Mouse (Mus musculus) testis, postnatal 14 days (tissue): ENCODE data around the gene Cpm.
"Not testable (repeated sequence)": the region's sequence is repeated elsewhere in the genome, so short reads cannot be mapped to it uniquely, and the experiment has no call there.

Experiments used
- DNase-seq: peaks from one replicate; pipeline ENCODE4 v3.0.0; 2021; ENCODE audit warnings: low spot score

Gene Cpm

DNA sequence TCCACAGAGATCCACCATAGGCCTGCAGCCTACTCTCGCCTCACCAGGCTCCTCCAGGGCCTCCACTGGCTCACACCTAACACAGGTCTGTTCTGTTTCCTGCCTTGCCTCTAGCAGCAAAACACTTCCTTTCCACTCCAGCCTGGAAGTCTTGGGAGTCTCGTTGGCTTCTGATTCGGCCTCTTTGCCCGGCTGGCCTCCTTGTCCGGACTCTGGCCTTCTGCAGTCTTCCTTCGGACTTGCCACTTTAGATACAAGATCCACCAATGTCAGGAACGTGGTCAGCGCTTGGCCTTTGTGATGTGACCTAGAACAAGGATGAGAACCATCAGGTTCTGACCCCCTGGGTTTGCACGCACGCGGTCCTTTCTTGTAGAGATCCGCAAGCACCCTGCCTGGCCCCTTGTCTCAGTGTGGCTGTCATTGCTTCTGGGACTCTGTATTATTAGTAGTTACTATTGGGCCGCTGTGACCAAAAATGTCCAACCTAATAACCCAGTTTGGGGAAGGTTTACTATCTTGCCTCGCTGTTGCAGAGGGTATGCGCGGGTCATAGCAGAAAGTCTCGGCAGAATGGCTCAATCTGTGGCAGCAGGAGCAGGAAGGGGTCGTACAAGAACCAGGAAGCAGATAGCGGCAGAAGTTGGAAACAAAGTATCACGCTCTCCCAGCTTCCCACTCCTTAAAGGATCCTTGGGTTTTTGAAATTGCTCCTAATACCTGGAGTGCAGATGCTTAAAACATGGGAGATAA, 22.1 kb upstream of the Cpm start:
- no peak for DNase-seq

DNA sequence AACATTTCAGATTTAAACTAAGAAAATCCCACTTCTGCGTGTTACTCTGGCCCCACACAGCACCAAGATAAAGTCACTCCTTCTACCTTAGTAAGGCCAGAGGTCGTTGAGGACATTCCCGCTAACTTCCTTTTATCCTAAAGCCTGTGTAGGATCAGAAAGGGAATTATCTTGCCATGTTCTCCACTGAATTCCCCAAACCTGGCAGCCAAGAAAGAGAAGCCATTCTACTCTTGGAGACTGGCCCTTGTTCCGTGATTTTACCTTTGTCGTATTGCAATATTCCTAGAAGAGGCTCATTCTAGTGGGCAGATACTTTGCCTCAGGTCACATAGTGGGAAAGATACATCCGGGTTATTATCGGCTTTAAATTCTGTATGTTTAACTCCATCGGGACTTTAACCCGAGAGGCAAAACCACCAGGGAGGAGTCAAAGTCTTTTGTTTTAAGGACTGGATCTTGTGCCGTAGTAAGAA, 21.5 kb upstream of the Cpm start:
- DNase-seq: no peak

DNA sequence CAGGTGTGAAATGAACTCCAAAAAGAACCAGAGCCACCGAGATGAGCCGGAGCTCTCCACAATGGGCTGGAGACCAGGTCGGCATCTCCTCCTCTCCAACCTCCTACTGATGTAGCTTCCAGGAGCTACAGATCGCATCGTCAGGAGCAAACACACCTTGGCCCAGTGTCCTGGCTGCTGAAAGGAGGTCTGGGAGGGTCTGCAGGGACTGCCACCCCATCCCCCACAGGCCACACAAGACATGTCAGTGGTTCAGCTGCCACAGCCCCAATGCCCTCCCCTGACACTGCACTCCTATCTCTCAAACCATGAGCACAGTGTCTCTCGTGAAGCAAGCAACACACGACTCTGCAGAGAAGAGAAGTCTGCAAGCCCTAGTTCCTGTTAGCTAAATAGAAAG, 20.8 kb upstream of the Cpm start:
- DNase-seq: no peak

DNA sequence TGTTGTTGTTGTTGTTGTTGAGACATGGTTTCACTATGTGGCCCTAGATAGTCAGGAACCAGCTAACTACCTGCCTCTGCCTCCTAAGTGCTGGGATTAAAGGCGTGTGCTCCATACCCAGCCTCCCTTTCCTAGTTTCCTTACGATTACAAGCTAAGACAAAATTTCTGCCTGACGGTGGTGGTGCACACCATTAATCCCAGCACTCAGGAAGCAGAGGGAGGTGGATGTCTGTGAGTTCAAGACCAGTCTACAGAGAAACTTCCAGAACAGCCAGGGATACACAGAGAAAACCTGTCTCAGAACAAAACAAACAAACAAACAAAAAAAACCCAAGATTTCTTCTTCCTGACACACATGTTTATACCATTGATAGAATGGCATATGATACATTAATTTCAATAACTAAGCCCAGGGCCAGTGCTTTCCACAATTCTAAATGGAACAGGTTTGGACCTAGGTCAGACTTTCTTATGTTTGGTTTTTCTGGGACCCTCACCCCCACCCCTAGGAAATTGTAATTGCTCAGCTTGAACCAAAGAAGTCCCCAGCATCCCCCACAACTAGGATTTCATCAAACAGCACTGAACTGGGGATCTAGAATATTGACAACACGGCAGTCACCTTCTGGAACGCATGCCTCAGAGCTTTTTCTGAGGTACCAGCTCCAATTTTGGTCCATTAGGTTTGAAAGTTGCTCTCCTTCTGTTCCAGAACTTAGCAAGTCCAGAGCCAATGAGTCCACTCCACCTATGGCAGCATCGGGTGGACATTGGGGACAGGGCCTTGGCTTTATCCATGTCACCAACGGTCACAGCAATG, 20.1 kb upstream of the Cpm start:
- no peak for DNase-seq

DNA sequence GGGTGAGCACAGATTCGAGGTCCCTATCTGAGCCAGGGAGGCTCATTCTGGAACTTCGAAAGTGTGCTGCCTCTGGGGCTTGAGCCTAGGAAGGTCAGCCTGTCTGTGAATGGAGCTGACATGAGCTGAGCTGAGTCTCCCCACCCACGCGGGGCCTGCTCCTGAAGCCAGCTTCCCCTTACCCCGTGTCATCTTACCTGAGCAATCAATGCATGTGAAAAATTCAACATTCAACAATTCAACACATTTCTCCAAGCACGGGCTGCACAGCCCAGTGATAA, 19.6 kb upstream of the Cpm start:
- no peak for DNase-seq

DNA sequence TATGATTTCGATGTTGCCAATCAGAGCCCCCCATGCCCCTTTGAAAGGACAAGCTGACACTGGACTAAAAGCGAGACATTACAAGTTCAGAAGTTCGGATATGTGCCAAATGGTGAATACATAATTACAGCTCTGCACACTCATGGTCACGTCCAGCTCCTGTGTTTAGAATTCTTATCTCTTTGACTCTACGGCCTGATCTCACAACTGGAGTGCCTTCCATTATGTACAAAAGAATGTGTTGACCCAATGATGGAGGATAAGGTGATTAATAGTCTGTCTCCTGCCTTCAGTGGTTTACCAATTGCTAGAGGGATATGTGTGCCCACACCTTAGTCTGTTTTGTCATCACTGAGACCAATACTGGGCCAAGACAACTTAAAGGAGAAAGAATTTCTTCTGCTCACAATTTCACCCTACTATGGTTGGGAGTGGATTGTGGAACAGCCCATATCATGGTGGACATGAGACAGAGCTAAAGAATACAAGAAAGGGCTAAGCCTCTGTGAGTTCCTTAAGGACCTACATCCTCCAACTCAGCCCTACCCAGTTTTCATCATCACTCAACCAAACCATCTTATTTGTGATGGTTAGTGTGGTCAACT, 19.0 kb upstream of the Cpm start:
- no peak for DNase-seq

DNA sequence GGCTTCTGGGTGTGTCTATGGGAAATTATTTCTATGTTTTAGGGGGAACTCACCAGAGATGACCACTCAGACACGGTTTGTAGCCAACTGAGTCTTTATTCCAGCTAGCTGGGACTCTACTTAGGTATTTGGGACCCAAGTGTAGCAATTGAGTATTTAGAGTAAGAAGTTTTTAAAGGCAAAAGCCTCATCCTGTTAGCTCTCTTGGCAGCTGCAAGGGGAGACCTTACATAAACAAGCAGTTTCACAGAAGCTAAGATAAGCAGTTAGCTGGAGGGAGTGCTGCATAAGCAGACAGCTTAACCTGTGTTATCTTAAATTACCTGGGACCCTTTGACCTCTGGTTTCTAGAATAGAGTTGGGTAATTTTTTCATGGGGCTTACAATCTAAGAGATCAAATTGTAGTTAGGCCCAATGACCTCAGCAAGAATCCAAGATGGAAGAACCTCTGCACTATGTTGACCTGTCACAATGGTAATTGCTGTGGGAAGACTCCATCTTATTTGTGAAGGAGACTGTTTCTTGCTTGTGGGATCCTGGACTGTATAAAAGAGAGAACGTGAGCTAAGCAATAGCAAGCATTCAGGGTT, 18.4 kb upstream of the Cpm start:
- DNase-seq: no peak

DNA sequence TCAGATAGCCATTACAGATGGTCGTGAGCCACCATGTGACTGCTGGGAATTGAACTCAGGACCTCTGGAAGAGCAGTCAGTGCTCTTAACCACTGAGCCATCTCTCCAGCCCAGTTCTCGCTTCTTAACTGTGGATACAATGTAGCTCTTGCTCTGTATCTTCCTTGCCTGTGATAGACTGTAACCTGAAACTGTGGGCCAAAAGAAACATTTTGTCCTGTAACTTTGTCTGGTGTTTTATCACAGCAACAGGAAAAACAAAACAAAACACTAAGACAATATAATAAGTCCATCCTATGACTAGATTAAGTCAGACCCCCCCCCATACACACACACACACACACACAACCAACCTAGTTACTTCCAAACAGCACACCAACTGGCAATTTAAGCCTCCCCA, 17.8 kb upstream of the Cpm start:
- DNase-seq: no peak

DNA sequence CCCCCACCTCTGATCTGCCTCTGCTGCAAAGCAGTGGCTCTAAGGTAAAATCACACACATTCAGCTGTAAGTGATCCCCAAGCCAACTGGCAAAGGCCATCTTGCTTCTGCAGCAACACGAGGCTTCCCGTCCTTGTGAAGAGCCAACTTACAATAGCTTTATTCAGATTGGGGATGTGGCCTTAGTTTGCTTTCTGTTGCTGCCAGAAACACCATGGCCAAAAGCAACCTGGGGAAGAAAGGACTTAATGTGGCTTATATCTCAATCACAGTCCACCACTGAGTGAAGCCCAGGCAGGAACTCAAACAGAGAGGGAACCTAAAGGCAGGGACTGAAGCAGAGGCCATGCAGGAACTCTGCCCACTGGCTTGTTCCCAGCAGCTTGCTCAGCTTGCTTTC, 17.3 kb upstream of the Cpm start:
- DNase-seq: no peak

DNA sequence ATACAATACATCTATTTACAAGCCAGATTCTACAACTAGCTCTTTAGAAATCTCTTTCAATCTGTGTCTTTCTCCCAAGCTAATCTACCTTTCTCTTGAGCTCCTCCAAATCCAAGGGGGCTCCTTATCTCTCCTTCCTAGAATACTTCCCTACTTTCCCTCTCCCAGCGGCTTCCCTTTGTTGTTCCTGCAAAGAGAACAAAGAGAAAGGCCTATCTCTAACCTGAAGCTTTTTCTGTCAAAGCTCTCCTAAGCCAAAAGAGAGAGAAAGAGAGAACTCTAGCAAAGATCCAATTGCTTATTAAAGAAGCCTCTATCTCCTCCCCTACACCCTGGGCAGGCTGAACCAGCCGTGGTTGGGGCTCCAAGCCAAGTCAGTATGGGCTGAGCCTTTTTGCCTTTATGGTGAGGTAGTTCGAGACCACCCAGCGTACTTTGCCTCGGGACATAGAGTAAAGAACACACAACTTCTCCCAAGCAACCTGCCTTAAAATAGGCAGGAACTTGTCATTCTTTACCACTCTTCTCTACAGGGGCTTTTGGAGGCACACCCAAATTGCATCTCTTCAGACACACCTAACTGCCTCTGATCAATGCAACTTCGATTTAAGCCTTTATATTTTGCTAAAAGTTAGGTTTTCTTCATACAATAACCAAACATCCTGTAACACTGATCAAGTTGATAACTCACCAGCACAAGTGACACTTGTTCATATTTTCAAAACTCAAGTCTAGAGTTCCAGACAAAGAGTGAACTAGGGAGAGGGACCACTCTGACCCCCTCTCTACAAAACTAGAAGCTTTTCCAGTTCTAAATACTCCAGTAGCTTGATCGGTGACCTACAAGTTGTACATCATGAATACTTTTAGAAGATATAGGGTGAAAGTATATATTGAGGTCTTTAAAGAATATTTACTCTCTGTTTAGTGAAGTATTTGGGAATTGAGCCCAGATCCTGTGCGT, 16.4 kb upstream of the Cpm start:
- DNase-seq: no peak

DNA sequence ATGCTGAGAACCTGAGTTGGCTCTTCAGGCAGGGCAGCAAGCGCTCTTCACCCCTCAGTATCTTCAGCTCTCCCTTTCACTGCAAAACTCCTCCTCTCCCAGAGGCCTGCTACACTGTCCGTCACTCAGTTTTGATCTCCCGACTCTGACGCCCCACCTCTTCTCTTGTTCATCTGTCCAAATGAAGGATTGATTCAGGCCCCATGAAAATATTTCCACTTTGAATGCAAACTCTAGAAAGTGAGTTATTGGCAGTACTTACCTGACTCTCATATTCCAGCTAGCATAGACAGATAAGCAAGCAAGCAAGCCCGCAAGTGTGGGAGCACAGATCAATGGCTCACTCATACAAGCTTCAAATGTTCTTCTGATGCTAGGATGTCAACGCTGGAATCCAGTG, 15.3 kb upstream of the Cpm start:
- no peak for DNase-seq

DNA sequence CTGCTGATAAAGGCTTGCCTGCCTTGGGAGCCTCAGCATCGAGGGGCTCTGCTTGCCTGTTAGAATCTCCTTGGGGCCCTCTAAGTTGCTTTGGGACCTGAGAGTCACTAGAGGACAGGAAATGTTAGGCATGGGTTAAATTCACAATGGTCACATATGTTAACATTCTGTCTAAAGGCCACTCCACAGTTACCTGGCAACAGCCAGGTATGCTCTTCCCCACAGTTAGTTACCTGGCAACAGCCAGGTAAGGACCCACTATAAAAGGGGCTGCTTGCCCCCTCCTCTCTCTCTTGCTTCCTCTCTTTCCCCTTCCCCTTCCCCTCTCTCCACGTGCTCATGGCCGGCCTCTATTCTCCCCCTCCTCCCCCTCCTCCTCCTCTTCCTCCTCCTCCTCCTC, 14.9 kb upstream of the Cpm start:
- DNase-seq: no peak

DNA sequence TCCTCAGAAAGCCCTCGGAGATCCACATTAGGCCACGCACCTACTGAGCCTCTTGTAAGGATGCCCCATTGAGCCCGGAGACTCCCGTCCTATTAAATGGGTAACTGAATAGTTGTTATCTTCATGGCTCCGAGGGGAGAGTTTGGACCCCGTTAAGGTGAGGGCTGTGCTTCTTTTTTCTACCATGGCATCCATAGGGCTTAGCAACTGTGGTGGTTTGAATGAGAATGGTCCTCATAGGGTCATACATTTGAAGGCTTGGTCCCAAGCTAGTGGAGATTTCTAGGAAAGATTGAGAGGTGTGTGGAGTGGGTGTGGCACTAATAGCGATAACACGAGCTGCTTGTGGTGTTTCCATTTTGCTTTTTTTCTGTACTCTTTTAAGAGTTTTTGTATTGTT, 14.1 kb upstream of the Cpm start:
- DNase-seq: no peak

DNA sequence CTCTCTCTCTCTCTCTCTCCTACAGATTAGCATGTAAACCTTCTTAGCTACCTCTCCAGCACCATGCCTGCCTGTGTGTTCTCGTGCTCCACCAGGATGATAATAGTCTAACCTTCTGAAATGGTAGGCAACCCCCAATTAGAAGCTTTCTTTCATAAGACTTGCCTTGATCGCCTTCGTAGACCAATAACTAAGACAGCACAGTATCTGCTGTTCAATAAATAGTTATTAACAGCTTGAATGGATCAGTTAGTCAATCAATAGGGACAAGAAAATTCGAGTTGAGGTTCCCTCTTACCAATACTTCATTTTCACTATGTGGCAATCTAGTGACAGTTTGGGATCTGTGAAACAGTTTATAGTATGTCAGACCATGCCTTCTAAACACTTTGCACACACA, 13.6 kb upstream of the Cpm start:
- DNase-seq: no peak

DNA sequence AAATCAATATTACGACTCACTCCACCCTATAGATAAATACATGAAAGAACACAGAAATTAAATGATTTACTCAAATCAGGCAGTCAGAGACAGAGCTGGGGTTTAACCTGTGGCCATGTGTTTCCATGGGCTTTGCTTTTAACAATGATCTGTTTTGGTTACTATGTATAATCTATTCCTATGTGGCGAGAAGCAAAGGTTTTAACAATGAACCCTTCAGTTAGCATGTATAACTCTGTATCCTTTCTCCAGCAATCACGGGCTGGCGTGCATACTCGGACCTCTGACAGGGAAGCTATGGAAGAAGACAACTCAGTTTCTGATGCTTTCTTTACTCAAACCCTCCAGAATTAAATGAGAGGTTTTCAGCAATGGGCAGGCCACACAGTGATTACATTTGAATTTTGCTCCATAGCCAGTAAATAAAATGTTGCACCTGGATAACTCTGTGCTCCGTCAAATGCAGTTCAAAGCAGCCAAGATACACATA, 13.1 kb upstream of the Cpm start:
- no peak for DNase-seq

DNA sequence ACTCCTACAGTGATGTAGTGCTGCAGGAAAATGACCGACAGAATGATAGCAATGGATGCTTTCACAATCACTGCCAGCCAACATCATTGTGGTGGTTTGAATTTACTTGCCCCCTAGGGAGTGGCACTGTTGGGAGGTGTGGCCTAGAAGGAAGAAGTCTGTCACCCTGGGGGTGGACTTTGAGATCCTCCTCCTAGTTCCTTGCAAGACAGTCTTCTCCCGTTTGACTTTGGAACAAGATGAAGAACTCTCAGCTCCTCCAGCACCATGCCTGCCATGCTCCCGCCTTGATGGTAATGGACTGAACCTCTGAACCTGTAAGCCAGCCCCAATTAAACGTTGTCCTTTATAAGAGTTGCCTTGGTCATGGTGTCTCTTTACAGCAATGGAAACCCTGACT, 12.5 kb upstream of the Cpm start:
- DNase-seq: not testable (repeated sequence)

DNA sequence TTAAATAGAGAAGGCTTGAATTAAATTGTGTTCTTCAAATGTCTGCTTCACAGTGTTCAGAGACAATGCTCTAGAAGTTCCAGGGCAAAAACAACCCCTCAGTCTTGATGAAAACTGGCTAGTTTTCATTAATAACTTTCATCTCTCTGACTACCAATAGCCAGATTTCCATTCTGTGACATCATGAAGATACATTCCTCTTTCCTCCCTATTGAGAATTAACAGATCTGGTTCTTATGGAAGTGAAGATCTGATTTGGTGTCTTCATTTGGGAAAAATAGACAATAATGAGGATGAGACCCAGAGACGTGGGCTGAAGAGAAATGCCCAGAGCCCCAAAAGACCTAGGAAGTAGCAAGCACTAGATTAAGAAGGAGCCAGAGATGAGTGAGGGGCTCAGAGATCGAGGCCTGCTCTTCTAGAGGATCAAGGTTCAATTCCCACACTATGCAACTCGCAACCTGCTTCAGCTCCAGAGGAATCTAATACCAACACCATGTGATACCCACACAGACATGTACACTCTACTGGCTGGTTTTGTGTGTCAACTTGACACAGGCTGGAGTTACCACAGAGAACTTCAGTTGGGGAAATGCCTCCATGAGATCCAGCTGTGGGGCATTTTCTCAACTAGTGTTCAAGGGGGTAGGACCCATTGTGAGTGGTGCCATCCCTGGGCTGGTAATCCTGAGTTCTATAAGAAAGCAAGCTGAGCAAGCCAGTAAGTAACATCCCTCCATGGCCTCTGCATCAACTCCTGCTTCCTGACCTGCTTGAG, 11.5 kb upstream of the Cpm start:
- no peak for DNase-seq

DNA sequence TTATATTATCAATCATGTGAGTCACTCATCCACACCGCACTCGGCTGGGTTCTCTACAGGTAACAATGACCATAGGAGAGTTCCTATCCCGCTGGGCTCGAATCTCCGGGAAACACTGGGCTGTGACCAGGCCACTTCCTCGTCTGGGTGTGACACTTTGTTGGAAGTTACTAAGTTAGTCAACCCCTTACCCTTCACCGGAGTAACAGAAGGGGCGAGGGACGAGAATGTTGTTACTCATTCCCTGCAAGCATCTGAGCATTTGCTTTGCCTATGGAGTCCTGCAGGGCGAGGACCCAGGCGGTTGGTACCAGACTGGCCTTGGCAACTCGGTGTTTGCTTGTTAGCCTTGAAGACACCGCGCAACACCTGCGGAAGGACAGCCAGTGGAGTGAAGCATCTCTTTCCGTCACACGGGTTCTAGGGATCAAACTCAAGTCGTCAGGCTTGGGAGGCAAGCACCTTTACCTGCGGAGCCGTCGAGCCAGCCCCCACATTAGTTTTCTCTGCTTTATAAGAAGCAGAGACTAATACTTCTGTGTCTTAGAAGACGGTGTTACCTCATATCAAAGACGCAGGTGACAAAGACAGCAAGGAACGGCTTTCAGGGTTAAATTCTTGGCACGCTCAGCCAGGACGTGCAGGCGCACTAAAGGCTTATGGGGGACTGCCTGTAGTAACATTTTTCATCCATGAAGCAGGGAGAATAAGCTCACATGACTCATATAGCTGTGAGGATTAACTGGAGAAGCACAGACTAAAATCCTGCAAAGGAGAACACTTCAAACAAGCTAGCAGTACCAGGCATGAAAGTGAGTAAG, 10.0 kb upstream of the Cpm start:
- DNase-seq: no peak

DNA sequence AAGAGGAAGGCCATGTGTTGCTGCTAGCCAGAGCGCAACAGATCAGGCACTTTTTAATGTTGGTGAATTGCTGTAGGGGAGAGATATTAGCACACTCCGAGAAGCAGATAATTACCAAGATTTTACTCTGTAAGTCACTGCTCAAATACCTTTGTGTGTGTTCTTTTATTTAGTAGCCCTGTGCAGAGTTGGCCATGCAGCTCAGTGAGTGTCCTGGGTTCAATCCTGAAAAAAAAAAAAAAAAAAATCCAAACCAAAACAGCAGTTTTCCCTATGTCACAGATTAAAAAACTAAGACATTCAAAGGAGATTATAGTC, 9.5 kb upstream of the Cpm start:
- no peak for DNase-seq

DNA sequence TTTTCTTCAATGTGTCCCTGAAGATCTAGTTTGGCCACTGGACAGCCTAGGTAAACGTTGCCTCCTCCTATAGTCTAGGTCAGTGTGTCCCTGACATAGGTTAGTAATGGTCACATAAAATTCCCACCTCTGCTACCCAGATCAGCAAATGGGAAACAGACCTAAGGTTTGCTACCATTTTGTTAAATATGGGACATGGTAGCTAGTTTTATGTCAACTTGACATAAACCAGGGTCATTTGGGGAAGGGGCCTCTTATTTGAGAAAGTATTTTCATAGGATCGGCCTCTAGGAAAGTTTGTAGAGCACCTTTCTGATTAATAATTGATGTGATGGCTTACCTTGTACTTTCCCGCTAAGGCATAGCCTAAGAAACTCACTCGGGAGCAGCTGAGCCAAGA, 8.8 kb upstream of the Cpm start:
- no peak for DNase-seq
